Mouse (Mus musculus) hindbrain, embryonic 14.5 days (tissue): ENCODE measurements around the gene Ldhd. TPM values are rescaled to one million over a fixed set of nuclear protein-coding genes. Genes with fewer than 3 reads are reported as not detected.

Source experiments
- ATAC-seq: fragments of 200-750 bp; cut with Nextera tagmentation; 2 replicates; pipeline ENCODE4 v1.8.0; 2017; ENCODE audit warnings: moderate number of reproducible peaks, mild to moderate bottlenecking, moderate TSS enrichment, moderate library complexity; ENCODE audit not compliant: low FRiP score
- DNase-seq: peaks from one replicate; pipeline ENCODE4 v3.0.0-alpha.2; 2015; ENCODE audit warnings: low spot score
- H3K27ac ChIP-seq: fragments of 300-500 bp; sonication (generic); 2 replicates; pipeline ENCODE4 v1.5.1; 2014; ENCODE audit warnings: mild to moderate bottlenecking, moderate library complexity
- H3K27me3 ChIP-seq: fragments of 300-500 bp; sonication (generic); 2 replicates; pipeline ENCODE4 v1.6.1; 2014; ENCODE audit warnings: mild to moderate bottlenecking, low read length, mixed read lengths; ENCODE audit not compliant: control insufficient read depth, insufficient read depth
- H3K36me3 ChIP-seq: fragments of 300-500 bp; sonication (generic); replicated peaks from 2 replicates; pipeline ENCODE4 v1.6.1; 2014; ENCODE audit not compliant: control insufficient read depth, insufficient read depth
- H3K4me1 ChIP-seq: fragments of 300-500 bp; sonication (generic); replicated peaks from 2 replicates; pipeline ENCODE4 v1.6.1; 2014; ENCODE audit warnings: antibody characterized with exemption, low read length, mixed read lengths; ENCODE audit not compliant: control insufficient read depth, insufficient read depth
- H3K4me2 ChIP-seq: fragments of 300-500 bp; sonication (generic); replicated peaks from 2 replicates; pipeline ENCODE4 v1.6.1; 2014; ENCODE audit warnings: mild to moderate bottlenecking, moderate library complexity
- H3K4me3 ChIP-seq: fragments of 300-500 bp; sonication (generic); replicated peaks from 2 replicates; pipeline ENCODE4 v1.5.1; 2014; ENCODE audit warnings: mild to moderate bottlenecking, low read length
- H3K9ac ChIP-seq: fragments of 300-500 bp; sonication (generic); 2 replicates; pipeline ENCODE4 v1.6.1; 2014
- H3K9me3 ChIP-seq: fragments of 300-500 bp; sonication (generic); 2 replicates; pipeline ENCODE4 v1.6.1; 2016; ENCODE audit warnings: low read length; ENCODE audit not compliant: control insufficient read depth
- WGBS: fragments of 180-500 bp; shearing (Covaris S2); extraction: QIAGEN DNeasy Blood & Tissue Kit; methylation state at CpG from one replicate; pipeline ENCODE4 v1.1.7; 2014; 5-methylcytosine and 5-hydroxymethylcytosine counted together
- polyA plus RNA-seq: library from polyadenylated mRNA; unstranded; fragments of >200 nt; fragmentation: Nextera tagmentation; extraction: Ambion mirVana; gene quantifications from 2 replicates; pipeline ENCODE4 v1.2.1, GENCODE M21; 2014

The Ldhd gene
- polyA plus RNA-seq, 1 experiment from 2014 or later: 0.56 TPM

GRCm38 (mm10) chr8:111592390-111592910 lies 37.7 kb downstream of the Ldhd start:
- WGBS: 52% methylated on average over 7 of the region's 7 CpGs
- DNase-seq (no peak), ATAC-seq (no peak)
- Histone ChIP-seq H3K4me3 (no peak overlapping the region), H3K4me1 (peaks cover 34% of the 10 kb centered on the region), H3K27ac (no peak overlapping the region), H3K4me2 (no peak overlapping the region), H3K9me3 (no peaks in the 10 kb centered on the region), H3K27me3 (no peaks in the 10 kb centered on the region), H3K36me3 (no peaks in the 10 kb centered on the region), H3K9ac (no peak overlapping the region)

- ATAC-seq (no peak), DNase-seq (no peak)
- no peak overlapping the region for H3K9ac ChIP-seq
- H3K4me2 ChIP-seq: no peak overlapping the region
- no peaks in the 10 kb centered on the region for H3K9me3 ChIP-seq
- no peaks in the 10 kb centered on the region for H3K27me3 ChIP-seq
- no peak overlapping the region for H3K27ac ChIP-seq
- peaks cover 24% of the 10 kb centered on the region for H3K4me1 ChIP-seq
- H3K36me3 ChIP-seq: no peaks in the 10 kb centered on the region
- no peak overlapping the region for H3K4me3 ChIP-seq
Measured at GRCm38 (mm10) chr8:111591176-111591575, 39.0 kb downstream of the Ldhd start.

GRCm38 (mm10) chr8:111590214-111590613 lies 40.0 kb downstream of the Ldhd start:
- 86% methylated on average over 3 of the region's 3 CpGs for WGBS
- Histone ChIP-seq H3K36me3 (no peaks in the 10 kb centered on the region), H3K4me2 (no peak overlapping the region), H3K4me1 (peaks cover 15% of the 10 kb centered on the region), H3K27me3 (no peaks in the 10 kb centered on the region), H3K9ac (no peak overlapping the region), H3K9me3 (no peaks in the 10 kb centered on the region), H3K27ac (no peak overlapping the region), H3K4me3 (no peak overlapping the region)
- DNase-seq (no peak), ATAC-seq (no peak)

- DNase-seq: no peak
- Histone ChIP-seq H3K27me3 (no peaks in the 10 kb centered on the region), H3K4me1 (peaks cover 11% of the 10 kb centered on the region; the same call in 1 of the 2 replicates), H3K27ac (no peak overlapping the region), H3K4me2 (no peak overlapping the region), H3K36me3 (no peaks in the 10 kb centered on the region), H3K9me3 (no peaks in the 10 kb centered on the region), H3K4me3 (no peak overlapping the region), H3K9ac (no peak overlapping the region)
- no peak for ATAC-seq
- 93% methylated on average over 2 of the region's 2 CpGs for WGBS
Measured at GRCm38 (mm10) chr8:111588336-111588735, 41.8 kb downstream of the Ldhd start.

GRCm38 (mm10) chr8:111587545-111588094 lies 42.6 kb downstream of the Ldhd start:
- DNase-seq (no peak), ATAC-seq (no peak)
- Histone ChIP-seq H3K4me3 (no peak overlapping the region), H3K9ac (no peak overlapping the region), H3K27ac (no peak overlapping the region), H3K27me3 (no peaks in the 10 kb centered on the region), H3K9me3 (no peaks in the 10 kb centered on the region), H3K4me1 (peaks cover 7% of the 10 kb centered on the region; the same call in 1 of the 2 replicates), H3K4me2 (no peak overlapping the region), H3K36me3 (no peaks in the 10 kb centered on the region)
- WGBS: 98% methylated on average over 1 of the region's 1 CpGs

GRCm38 (mm10) chr8:111584946-111585345 lies 45.2 kb downstream of the Ldhd start:
- H3K4me3 ChIP-seq: no peak overlapping the region
- no peak overlapping the region for H3K9ac ChIP-seq
- DNase-seq: no peak
- H3K27me3 ChIP-seq: no peaks in the 10 kb centered on the region
- no peaks in the 10 kb centered on the region for H3K9me3 ChIP-seq
- ATAC-seq: no peak
- no peak overlapping the region for H3K4me2 ChIP-seq
- WGBS: 92% methylated on average over 3 of the region's 3 CpGs
- H3K4me1 ChIP-seq: no peaks in the 10 kb centered on the region
- H3K36me3 ChIP-seq: no peaks in the 10 kb centered on the region
- no peak overlapping the region for H3K27ac ChIP-seq

- ATAC-seq: no peak
- H3K4me1 ChIP-seq: no peaks in the 10 kb centered on the region
- no peak overlapping the region for H3K9ac ChIP-seq
- H3K36me3 ChIP-seq: no peaks in the 10 kb centered on the region
- no peak overlapping the region for H3K4me2 ChIP-seq
- H3K4me3 ChIP-seq: no peak overlapping the region
- no peak overlapping the region for H3K27ac ChIP-seq
- H3K27me3 ChIP-seq: no peaks in the 10 kb centered on the region
- no peak for DNase-seq
- 59% methylated on average over 3 of the region's 3 CpGs for WGBS
- H3K9me3 ChIP-seq: no peaks in the 10 kb centered on the region
Measured at GRCm38 (mm10) chr8:111582386-111582785, 47.8 kb downstream of the Ldhd start.

- DNase-seq: no peak
- H3K27me3 ChIP-seq: no peaks in the 10 kb centered on the region
- H3K4me3 ChIP-seq: no peak overlapping the region
- no peaks in the 10 kb centered on the region for H3K36me3 ChIP-seq
- no peak overlapping the region for H3K9ac ChIP-seq
- H3K27ac ChIP-seq: no peak overlapping the region
- no peaks in the 10 kb centered on the region for H3K9me3 ChIP-seq
- no peak overlapping the region for H3K4me2 ChIP-seq
- H3K4me1 ChIP-seq: 0 out of 2 replicates have a peak, but pooled peaks cover 7% of the 10 kb centered on the region
- ATAC-seq: no peak
- 94% methylated on average over 3 of the region's 3 CpGs for WGBS
Measured at GRCm38 (mm10) chr8:111580306-111580705, 49.9 kb downstream of the Ldhd start.

GRCm38 (mm10) chr8:111579318-111579717 lies 50.9 kb downstream of the Ldhd start:
- Histone ChIP-seq H3K4me3 (no peak overlapping the region), H3K27me3 (no peaks in the 10 kb centered on the region), H3K9ac (no peak overlapping the region), H3K27ac (no peak overlapping the region), H3K36me3 (no peaks in the 10 kb centered on the region), H3K4me2 (no peak overlapping the region), H3K9me3 (no peaks in the 10 kb centered on the region), H3K4me1 (0 out of 2 replicates have a peak, but pooled peaks cover 7% of the 10 kb centered on the region)
- WGBS: 86% methylated on average over 1 of the region's 1 CpGs
- ATAC-seq: no peak
- no peak for DNase-seq
